Mouse (Mus musculus) thymus, postnatal 4 days (tissue): ENCODE measurements around the gene Trdmt1.
"Not testable (repeated sequence)": the region's sequence is repeated elsewhere in the genome, so short reads cannot be mapped to it uniquely, and the experiment has no call there.

Experiments
- DNase-seq: peaks from one replicate; pipeline ENCODE4 v3.0.0; 2021

The Trdmt1 gene

GRCm38 (mm10) chr2:13544193-13544824, at the start of gene Trdmt1:
Gene Trdmt1 (minus strand): TSS chr2:13544668.
- peak; percentile 85 for DNase-seq

- DNase-seq, result no peak
These were observed 48.9 kb upstream of the Trdmt1 start for GRCm38 (mm10) chr2:13593328-13593727.

DNA sequence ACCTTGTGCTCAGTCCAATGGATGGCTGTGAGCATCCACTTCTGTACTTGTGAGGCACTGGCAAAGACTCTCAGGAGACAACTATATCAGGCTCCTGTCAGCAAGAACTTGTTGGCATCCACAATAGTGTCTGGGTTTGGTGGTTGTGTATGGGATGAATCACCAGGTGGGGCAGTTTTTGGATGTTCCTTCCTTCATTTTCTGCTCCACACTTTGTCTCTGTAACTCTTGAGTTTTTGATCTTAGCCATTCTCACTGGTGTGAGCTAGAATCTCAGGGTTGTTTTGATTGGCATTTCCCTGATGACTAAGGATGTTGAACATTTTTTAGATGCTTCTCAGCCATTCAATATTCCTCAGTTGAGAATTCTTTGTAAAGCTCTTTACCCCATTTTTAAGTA, 39.3 kb upstream of the Trdmt1 start:
- DNase-seq, result not testable (repeated sequence)

DNA sequence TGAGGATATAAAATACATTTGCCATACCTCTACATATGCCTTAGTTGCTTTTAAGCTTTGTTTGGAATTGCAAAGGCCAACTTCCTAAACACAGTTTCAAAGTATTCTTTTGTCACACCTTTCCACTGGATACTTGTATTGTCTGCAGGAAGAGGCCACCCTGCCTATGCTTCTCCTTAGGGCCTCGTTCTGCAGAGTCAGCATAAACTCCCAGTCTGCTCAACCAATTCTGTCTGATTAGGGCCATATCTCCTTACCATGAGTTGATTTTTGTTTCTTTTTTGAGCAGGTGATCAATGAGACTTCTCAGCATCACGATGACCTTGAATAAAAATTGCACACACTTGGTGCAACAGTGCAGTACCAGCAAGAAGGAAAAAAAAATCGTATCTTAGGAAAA, 37.7 kb upstream of the Trdmt1 start:
- no peak for DNase-seq

- peak; percentile 61 for DNase-seq
These were observed 35.5 kb upstream of the Trdmt1 start for GRCm38 (mm10) chr2:13579991-13580390.

DNA sequence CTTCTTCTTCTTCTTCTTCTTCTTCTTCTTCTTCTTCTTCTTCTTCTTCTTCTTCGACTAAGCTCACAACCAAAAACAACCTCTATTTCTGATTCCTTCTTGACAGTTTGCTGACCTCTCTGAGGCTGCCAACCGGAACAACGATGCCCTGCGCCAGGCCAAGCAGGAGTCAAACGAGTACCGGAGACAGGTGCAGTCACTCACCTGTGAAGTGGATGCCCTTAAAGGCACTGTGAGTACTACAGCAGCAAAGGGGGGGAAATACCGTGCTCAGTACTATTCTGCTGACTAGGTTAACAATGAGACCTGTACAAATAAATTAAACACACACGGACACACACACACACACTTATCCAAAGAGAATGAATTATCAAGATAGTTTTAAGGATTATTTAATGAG, 34.8 kb upstream of the Trdmt1 start:
- DNase-seq, result no peak

GRCm38 (mm10) chr2:13578473-13579152, 34.1 kb upstream of the Trdmt1 start:
- no peak for DNase-seq

GRCm38 (mm10) chr2:13577399-13577798, 32.9 kb upstream of the Trdmt1 start:
- no peak for DNase-seq

- DNase-seq, result no peak
These were observed 31.5 kb upstream of the Trdmt1 start for GRCm38 (mm10) chr2:13575926-13576325.

GRCm38 (mm10) chr2:13575287-13575801, 30.9 kb upstream of the Trdmt1 start:
- DNase-seq, result peak; percentile 91

DNA sequence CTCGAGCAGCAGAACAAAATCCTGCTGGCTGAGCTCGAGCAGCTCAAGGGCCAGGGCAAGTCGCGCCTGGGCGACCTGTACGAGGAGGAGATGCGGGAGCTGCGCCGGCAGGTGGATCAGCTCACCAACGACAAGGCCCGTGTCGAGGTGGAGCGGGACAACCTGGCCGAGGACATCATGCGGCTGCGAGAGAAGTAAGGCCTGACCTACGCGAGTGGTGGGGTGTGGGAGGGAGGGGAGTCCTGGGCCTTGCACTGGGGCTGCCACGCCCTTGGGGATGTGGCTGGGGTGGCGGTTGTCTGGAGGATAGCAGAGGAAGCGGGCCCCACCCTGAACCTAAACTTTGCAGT, 30.3 kb upstream of the Trdmt1 start:
- peak; percentile 65 for DNase-seq

DNA sequence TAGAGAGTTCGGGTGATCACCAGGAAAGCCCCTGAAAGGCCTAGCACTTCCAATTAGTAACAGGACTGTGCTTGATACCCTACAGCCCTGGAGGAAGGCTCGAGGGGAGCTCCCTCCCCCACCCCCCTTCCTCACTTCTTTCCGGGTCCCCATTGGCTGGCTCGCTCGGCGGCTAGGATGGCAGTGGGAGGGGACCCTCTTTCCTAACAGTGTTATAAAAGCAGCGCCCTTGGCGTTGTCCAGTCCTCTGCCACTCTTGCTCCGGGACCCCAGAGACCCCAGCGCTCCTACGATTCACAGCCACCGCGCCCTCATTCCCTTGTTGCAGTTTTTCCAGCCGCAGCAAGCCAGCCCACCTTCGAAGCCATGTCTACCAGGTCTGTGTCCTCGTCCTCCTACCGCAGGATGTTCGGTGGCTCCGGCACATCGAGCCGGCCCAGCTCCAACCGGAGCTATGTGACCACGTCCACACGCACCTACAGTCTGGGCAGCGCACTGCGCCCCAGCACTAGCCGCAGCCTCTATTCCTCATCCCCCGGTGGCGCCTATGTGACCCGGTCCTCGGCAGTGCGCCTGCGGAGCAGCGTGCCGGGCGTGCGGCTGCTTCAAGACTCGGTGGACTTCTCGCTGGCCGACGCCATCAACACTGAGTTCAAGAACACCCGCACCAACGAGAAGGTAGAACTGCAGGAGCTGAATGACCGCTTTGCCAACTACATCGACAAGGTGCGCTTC, 29.8 kb upstream of the Trdmt1 start:
- peak; percentile 67 for DNase-seq

DNA sequence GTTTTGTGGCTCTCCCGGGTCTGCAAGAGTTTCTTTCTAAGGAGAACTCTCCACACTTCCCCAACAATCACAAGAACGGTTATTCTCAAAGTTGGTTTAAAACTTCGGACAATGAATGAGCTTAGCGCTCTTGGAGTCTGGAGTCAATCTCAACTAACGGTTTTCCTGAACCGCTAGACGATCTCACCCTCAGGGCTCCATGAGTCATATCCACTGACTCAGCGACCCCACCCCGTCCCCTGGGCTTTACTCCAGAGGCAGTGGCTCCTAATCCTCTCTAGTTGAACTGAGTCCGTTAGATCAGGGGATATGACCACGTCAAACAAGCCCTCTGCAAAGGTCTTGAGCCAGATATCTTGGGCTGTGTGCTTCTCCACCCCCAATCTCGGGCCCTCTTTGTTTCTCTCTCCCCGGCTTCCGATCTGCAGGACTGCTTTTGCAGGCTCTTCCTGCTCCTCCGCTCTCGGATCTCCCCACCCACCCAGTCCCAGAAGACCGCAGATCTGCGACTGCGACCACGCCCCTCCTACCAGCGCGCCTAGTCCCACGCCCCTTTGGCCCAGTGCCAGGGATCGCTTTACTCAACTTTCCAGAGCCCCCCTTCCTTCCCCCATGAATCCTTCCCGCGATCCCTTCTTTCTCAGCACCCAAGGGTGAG, 29.1 kb upstream of the Trdmt1 start, which contains the start of gene Vim:
Gene Vim, plus strand, starts transcription at position 520 of the 658 bp plus-strand sequence.
- peak; percentile 91 for DNase-seq

GRCm38 (mm10) chr2:13572647-13573407, 28.4 kb upstream of the Trdmt1 start:
- DNase-seq, result no peak

GRCm38 (mm10) chr2:13572101-13572553, 27.7 kb upstream of the Trdmt1 start:
- DNase-seq, result no peak

- DNase-seq, result no peak
These were observed 25.7 kb upstream of the Trdmt1 start for GRCm38 (mm10) chr2:13570122-13570521.

GRCm38 (mm10) chr2:13560396-13560795, 15.9 kb upstream of the Trdmt1 start:
- DNase-seq, result no peak

DNA sequence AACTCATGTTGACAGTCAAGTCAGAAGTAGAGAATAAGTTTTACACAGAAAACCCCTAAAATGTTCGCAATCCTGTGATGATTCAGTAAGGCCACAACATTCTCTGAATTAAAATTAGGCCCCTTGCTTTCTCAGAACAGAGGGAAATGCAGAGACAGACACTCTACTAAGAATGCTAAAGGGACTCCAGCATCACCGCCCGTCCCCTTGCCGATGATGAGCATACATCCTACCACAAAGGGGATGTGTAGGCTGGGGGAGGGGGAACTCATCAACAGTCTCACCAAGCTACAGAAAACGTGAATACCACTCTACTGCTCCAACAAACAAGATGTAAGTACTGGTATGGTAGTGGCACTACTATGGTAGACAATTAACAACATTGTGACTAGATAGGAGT, 15.3 kb upstream of the Trdmt1 start:
- DNase-seq, result no peak

GRCm38 (mm10) chr2:13559303-13559702, 14.8 kb upstream of the Trdmt1 start:
- DNase-seq, result no peak

DNA sequence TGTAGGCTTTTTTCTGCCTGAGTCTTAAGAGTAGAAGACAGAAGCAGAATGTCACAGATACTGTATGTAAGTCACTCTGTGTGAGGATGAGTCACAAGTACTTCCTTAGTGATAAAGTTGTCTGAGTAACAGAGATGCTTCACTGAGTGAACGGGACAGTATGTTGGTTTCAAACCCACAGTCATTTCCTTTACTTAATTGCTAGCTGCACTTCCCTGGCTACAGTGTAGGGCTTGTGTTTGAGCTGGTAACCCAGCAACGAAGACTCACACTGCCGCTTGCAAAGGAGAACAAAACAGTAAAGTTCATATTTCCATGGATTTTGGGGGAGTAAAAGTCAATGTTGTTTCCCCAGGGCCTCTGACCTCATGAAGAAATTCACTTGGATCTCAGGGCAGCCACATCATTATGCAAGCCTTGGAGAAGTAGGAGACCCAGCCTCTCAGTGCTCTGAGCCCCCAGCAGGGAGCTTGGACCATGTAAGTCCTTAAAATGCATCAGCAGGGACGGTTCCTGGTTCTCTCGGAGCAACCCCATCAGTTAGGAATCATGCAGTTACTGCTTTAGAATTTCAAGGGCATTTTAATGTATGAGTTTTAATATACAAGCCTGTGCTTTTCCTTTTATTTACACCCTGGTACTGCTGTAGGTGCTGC, 14.3 kb upstream of the Trdmt1 start:
- DNase-seq, result no peak

DNA sequence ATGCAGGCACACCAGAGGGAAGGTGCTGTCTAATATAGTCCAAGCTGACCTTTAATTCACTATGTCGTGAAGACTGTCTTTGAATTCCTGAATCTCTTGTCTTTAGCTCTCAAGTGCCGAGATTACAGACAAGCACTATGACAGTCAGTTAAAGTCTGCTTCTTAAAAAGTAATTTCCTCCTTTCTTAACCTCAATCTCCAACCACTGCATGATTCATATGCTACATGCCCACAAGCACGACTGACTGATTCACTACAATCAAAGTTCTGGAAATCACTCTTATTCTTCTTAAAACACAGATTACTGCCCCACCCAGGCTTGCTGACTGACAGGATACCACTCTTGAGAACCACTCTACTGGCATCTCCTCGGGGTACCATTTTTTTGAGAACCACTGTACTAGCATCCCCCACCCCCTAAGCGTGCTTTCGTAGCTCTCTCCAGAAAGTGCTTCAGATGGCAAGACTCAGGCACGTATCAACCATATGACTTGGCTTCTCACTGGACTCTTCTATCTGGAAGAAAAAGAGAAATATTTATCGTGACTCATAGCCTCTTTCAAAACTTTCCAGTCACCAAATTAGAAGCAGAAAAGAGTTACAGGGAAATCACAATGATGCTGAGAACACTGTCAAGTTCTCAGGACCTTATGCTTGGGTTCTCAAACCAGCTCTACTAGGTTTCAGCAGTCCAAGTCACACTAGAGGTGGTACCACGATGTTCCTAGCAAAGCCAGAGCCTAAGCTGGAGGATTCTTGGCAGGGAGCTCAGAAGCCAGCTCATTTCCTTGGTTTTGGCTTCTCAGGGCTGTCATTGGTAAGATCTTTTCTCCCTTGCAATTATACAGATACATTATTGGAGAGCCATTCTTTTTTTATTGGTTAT, 12.9 kb upstream of the Trdmt1 start:
- DNase-seq, result no peak
